Mouse (Mus musculus) midbrain, embryonic 13.5 days (tissue): ENCODE measurements at regions not wholly inside any gene's neighbourhood (a gene's known extent, or its start where the extent isn't known, plus 50 kb on each side); places are given as distances from the start of the nearest gene placed in this dataset.
A peak's percentile ranks its signal among the peaks of the same experiment; 100 is the strongest.

ENCODE experiments used
- ATAC-seq: fragments of 200-750 bp; cut with Nextera tagmentation; 2 replicates; pipeline ENCODE4 v1.8.0; 2017; ENCODE audit warnings: mild to moderate bottlenecking, moderate TSS enrichment, moderate library complexity
- H3K27ac ChIP-seq: fragments of 300-500 bp; sonication (generic); 2 replicates; pipeline ENCODE4 v1.5.1; 2015; ENCODE audit warnings: inconsistent platforms, mild to moderate bottlenecking, moderate library complexity
- H3K27me3 ChIP-seq: fragments of 300-500 bp; sonication (generic); 2 replicates; pipeline ENCODE4 v1.6.1; 2015; ENCODE audit warnings: mild to moderate bottlenecking, inconsistent platforms
- H3K36me3 ChIP-seq: fragments of 300-500 bp; sonication (generic); 2 replicates; pipeline ENCODE4 v1.6.1; 2015; ENCODE audit warnings: mild to moderate bottlenecking, inconsistent platforms
- H3K4me1 ChIP-seq: fragments of 300-500 bp; sonication (generic); replicated peaks from 2 replicates; pipeline ENCODE4 v1.6.1; 2015; ENCODE audit warnings: inconsistent platforms
- H3K4me2 ChIP-seq: fragments of 300-500 bp; sonication (generic); replicated peaks from 2 replicates; pipeline ENCODE4 v1.6.1; 2015; ENCODE audit warnings: moderate library complexity, mild to moderate bottlenecking, inconsistent platforms
- H3K4me3 ChIP-seq: fragments of 300-500 bp; sonication (generic); replicated peaks from 2 replicates; pipeline ENCODE4 v1.5.1; 2015; ENCODE audit warnings: mild to moderate bottlenecking, inconsistent platforms
- H3K9ac ChIP-seq: fragments of 300-500 bp; sonication (generic); replicated peaks from 2 replicates; pipeline ENCODE4 v1.6.1; 2015; ENCODE audit warnings: mild to moderate bottlenecking, inconsistent platforms
- H3K9me3 ChIP-seq: fragments of 300-500 bp; sonication (generic); 2 replicates; pipeline ENCODE4 v1.6.1; 2016; ENCODE audit warnings: mild to moderate bottlenecking, inconsistent platforms
- WGBS: fragments of 180-500 bp; shearing (Covaris S2); methylation state at CpG from one replicate; pipeline ENCODE4 v1.1.7; 2015; 5-methylcytosine and 5-hydroxymethylcytosine counted together

DNA sequence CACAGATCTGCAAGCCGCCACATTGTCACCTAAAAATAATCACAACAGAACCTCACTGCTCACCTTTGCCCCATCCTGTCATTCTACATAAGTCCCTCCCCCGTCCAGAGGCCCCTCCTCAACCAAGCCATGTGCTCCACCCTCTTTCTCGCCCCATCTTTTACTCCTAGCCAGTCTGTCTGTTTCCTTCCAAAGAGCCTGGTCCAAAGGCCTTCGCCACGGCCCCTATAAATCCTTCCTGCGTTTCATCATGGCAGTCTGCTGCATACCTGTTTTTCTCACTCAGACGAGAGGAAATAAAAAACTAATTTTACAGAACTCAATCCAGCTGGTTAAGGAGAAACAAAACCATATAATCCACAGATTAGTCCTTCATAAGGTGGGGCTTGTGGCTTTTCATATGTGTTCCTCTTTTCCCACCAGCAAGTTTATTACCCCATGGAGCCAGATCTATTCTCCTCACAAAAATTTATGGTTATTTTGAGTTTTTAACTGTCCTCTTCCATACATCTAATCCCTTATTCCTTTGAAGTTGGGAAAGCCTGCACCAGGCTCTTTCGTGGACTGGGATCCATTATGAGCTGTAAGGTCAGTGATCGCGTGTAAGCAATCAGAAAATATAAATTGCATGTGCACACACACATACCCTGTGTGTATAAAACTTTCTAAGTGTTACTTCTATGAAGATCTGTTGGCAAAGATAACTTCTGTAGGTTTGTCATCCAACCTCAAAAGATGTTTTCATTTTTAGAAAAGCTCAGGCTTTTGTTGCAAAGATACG lies 236.9 kb upstream of the Rsrc1 start:
- Histone ChIP-seq H3K36me3 (no peaks in the 10 kb centered on the region), H3K9me3 (no peaks in the 10 kb centered on the region), H3K4me3 (no peak overlapping the region), H3K9ac (no peak overlapping the region), H3K27me3 (peaks cover 19% of the 10 kb centered on the region; the same call in 1 of the 2 replicates), H3K27ac (no peak overlapping the region), H3K4me2 (no peak overlapping the region), H3K4me1 (peaks cover 22% of the 10 kb centered on the region)
- 81% methylated on average over 11 of the region's 11 CpGs for WGBS
- no peak for ATAC-seq

DNA sequence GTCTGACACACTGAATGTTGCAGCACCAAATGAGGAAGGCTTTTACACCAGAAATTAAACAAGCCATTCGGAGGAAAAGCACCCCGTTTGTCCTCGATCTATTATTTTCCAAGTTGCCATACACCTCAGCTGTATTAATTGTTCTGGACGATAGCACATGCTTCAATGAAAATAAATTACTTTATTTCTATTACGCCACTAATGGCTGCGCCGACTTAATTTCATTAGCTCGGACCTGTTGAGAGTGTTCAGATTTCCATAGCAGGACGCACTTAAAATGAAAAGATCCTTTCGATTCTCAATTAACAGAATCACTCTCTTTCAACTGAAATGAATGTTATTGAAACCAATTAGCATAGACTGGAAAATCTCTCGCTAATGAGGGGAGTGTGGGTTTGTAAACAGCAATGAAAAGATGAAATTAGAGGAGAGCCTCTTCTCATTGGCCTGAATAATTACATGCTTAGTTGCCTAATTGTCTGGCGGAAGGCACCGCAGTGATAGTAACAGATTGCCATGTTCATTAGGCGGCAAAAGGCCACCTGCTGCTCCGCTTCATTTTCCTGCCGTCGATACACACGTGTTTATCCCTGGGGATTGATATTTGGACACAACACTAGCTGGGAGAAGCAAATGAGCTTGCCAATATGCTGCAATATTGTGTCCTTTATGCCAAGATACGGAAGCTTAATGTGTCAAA lies 234.7 kb upstream of the Rsrc1 start:
- peak; percentile 83 for ATAC-seq
- Histone ChIP-seq H3K9ac (no peak overlapping the region), H3K4me1 (peaks cover 11% of the 10 kb centered on the region), H3K4me2 (peak overlapping the region; percentile 45), H3K36me3 (no peaks in the 10 kb centered on the region), H3K9me3 (no peaks in the 10 kb centered on the region), H3K27ac (no peak overlapping the region), H3K4me3 (0 out of 2 replicates have a peak overlapping the region, but pooled peaks have one; percentile 2), H3K27me3 (peaks cover 17% of the 10 kb centered on the region; the same call in 1 of the 2 replicates)
- 46% methylated on average over 19 of the region's 19 CpGs for WGBS

DNA sequence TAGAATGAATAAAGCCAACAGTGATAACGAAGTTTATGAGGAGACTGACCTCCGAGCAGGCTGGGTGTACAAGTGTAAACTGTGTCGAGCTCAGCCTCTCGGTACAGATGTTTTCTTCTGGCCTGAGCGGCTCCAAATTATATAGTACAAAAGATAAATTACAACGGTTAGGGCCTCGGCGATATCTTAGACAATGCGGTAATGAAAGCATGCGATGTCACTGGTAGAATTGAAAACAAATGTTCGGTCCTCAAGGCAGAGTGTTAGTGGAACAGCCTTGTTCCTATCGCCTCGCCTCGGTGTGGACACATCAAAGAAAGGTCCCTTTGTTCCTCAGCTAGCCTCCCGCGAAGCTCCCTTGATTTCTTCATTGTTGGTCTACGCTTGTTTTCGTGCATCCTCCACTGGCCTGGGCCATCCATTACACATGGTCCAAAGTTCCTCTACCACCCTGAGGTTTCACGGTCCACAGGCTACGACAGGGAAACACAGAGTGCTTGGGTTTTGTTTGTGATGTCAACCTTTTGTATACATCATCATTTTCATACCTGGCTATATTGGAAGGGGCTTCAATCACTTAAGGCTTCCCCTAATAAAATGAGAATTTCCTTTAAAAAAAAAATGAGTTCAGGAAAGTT lies 234.0 kb upstream of the Rsrc1 start:
- Histone ChIP-seq H3K4me3 (0 out of 2 replicates have a peak overlapping the region, but pooled peaks have one; percentile 2), H3K27me3 (peaks cover 14% of the 10 kb centered on the region; the same call in 1 of the 2 replicates)

DNA sequence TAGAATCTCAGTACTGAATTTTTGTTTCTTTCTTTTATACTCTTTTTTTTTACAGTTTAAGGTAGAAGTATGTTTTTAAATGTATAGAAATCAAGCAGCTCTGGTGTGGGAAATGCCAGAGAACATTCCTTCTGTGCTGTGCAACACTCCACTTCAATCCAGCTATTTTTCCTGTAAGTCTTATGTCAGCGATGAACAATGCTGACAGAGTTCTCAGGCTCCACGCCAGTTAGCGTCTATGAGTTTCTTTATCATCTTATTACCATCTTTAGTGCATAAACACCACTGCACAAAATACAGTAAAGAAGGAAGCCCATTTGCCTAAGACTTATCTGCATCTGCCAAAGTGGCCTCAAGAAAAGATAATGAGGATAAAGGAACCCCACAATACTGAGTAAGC lies 223.0 kb upstream of the Rsrc1 start:
- WGBS = 76% methylated on average over 3 of the region's 3 CpGs
- Histone ChIP-seq H3K4me2 (no peak overlapping the region), H3K4me3 (no peak overlapping the region), H3K36me3 (no peaks in the 10 kb centered on the region), H3K9me3 (no peaks in the 10 kb centered on the region), H3K27me3 (no peaks in the 10 kb centered on the region), H3K9ac (no peak overlapping the region), H3K27ac (no peak overlapping the region), H3K4me1 (no peaks in the 10 kb centered on the region)
- ATAC-seq = no peak

More for the DNA sequence above, 234.0 kb upstream of the Rsrc1 start:
- no peaks in the 10 kb centered on the region for H3K36me3 ChIP-seq
- H3K4me2 ChIP-seq = peak overlapping the region; percentile 45
- H3K4me1 ChIP-seq = peaks cover 11% of the 10 kb centered on the region
- no peaks in the 10 kb centered on the region for H3K9me3 ChIP-seq
- WGBS = 49% methylated on average over 20 of the region's 20 CpGs
- peak; percentile 76 for ATAC-seq
- H3K27ac ChIP-seq = no peak overlapping the region; the same call in 1 of the 2 replicates
- no peak overlapping the region for H3K9ac ChIP-seq

DNA sequence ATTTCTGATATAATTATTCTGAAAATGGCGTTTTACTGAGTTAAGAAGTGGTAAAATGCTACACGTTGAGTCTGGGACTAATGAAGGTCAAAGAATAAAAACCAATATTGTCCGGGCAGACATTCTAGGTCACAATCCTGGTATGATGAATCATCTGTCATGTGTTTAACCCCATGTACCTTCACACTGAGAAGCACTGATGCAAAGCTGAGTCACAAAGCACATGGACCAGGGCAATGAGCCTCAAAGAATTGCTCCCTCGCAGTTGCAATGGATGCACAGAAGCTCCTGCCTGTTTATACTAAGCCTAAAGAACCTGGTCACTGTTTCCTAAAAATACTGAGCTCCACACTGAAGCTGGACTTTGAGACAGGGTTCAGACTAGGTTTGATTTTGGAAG lies 221.3 kb upstream of the Rsrc1 start:
- ATAC-seq = no peak
- Histone ChIP-seq H3K36me3 (no peaks in the 10 kb centered on the region), H3K4me2 (no peak overlapping the region), H3K9ac (no peak overlapping the region), H3K27ac (no peak overlapping the region), H3K27me3 (no peaks in the 10 kb centered on the region), H3K9me3 (no peaks in the 10 kb centered on the region), H3K4me1 (no peaks in the 10 kb centered on the region), H3K4me3 (no peak overlapping the region)
- 95% methylated on average over 4 of the region's 4 CpGs for WGBS

DNA sequence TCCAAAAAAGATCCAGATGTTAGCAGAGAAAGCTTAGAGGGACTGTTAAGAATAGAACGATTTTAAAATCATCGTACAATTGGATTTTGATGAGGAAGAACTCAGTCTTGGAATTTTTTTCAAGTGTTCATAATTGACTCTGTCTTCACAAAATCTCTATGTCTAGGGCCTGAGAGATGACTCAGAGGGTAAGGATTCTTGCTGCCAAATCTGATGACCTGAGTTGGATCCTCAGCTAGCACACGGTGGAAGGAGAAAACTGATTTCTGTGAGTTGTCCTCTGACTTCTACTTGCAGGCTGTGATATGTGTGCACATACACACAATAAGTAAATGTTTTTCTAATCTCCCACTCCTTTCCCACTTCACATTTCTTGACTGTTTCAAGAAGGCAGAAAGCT lies 218.7 kb upstream of the Rsrc1 start:
- Histone ChIP-seq H3K9me3 (no peaks in the 10 kb centered on the region), H3K36me3 (no peaks in the 10 kb centered on the region), H3K27ac (no peak overlapping the region), H3K27me3 (no peaks in the 10 kb centered on the region), H3K4me2 (no peak overlapping the region), H3K4me3 (no peak overlapping the region), H3K4me1 (no peaks in the 10 kb centered on the region), H3K9ac (no peak overlapping the region)
- WGBS = 86% methylated on average over 3 of the region's 3 CpGs
- no peak for ATAC-seq

DNA sequence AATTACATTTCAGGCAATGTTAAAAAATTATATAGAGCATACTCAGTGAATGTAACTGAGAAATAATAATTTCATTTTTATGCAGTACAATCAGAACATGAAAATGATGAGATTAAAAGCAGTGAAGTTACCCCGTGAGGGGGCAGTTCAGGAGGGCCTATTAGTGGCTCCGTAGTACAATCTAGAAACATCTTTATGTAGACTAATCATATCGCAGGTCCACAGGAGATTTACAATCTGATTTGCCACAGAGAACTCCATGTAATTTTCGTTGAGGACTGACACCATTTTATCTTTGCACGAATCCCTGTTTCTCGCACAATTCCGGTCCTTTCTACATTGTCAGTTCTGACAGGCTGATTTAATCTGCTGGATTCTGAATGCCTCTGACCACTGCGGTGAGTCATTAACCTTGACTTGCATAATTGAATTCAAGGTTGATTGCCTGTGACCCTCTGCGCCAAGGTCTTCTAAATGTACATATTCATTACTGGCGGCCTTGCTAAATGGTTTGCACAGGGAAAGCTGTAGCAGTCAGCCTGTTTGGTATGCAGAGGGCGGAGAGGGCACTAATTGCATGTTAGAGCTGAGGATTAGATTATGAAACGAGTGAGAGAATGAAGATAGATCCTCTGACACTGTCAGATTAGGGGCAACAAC lies 183.7 kb upstream of the Rsrc1 start:
- no peak overlapping the region for H3K4me3 ChIP-seq
- H3K4me2 ChIP-seq = no peak overlapping the region; the same call in 1 of the 2 replicates
- no peaks in the 10 kb centered on the region for H3K36me3 ChIP-seq
- ATAC-seq = peak; percentile 83
- H3K9ac ChIP-seq = no peak overlapping the region
- peaks cover 12% of the 10 kb centered on the region for H3K4me1 ChIP-seq
- 33% methylated on average over 12 of the region's 12 CpGs for WGBS
- no peaks in the 10 kb centered on the region for H3K9me3 ChIP-seq
- no peaks in the 10 kb centered on the region for H3K27me3 ChIP-seq
- H3K27ac ChIP-seq = no peak overlapping the region; the same call in 1 of the 2 replicates

DNA sequence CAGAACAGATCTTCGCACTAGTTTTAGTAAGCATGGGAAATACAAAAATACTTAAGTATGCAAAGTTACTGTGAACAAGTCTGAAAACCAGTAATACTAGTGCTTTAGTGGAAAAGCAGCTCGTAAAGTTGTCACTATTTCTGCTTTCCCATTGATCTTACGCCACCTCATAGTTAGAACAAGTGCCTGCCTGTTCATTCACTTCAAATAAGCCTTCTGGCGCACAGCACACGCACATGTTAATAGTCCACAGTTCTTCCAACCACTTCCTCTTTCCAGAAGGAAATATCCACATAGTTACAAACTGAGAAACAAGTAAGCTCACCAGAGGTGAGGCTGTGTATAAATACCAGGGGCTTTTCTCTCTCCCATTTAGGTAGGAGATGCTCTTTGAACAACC lies 182.9 kb upstream of the Rsrc1 start:
- no peak overlapping the region for H3K9ac ChIP-seq
- no peak overlapping the region for H3K27ac ChIP-seq
- H3K36me3 ChIP-seq = no peaks in the 10 kb centered on the region
- no peaks in the 10 kb centered on the region for H3K9me3 ChIP-seq
- WGBS = 78% methylated on average over 5 of the region's 5 CpGs
- H3K4me2 ChIP-seq = no peak overlapping the region
- no peaks in the 10 kb centered on the region for H3K27me3 ChIP-seq
- H3K4me1 ChIP-seq = peaks cover 12% of the 10 kb centered on the region
- no peak for ATAC-seq
- no peak overlapping the region for H3K4me3 ChIP-seq

DNA sequence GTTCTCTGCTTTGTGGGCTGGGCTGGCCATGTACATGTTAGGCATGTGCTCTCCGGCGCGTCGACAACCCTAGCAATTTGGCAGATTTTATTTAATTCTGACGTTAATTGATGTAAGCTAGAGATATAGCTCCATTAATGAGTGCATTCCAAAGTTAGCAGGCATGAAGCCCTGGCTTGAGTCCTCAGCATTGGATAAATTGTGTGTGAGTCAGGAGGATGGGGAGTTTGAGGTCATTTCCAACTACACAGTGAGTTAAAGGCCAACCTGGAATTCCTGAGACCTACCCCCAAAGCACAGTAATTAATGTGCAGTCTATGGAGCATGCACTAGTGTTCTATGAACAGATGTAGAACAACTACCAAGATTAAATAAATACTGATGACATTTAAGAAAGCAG lies 178.7 kb upstream of the Rsrc1 start:
- Histone ChIP-seq H3K27me3 (no peaks in the 10 kb centered on the region), H3K4me1 (peaks cover 9% of the 10 kb centered on the region), H3K36me3 (no peaks in the 10 kb centered on the region), H3K4me2 (no peak overlapping the region), H3K4me3 (no peak overlapping the region), H3K9ac (no peak overlapping the region), H3K9me3 (no peaks in the 10 kb centered on the region), H3K27ac (no peak overlapping the region)
- no peak for ATAC-seq
- WGBS = 94% methylated on average over 5 of the region's 5 CpGs

DNA sequence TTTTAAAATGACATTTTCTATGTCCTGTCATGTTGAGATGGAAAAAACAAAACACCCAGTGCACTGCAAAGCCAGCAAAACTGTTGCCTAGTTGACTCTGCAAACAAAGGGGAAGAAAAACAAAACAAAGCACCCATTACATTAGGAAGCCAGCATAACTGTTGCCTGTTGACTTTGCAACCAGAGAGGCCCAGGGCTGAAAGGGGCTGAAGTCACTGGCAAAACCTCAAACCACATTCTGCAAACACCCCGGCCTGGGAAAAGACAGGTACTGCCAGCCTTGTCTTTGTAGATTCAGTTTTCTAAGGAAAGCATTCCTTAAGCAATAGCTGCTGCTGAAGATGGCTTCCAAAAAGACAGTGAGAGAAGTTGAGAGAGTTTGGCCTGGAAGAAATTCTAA lies 175.0 kb upstream of the Rsrc1 start:
- 71% methylated on average over 1 of the region's 1 CpGs for WGBS
- no peak overlapping the region for H3K9ac ChIP-seq
- H3K36me3 ChIP-seq = no peaks in the 10 kb centered on the region
- no peak overlapping the region for H3K27ac ChIP-seq
- no peak overlapping the region for H3K4me2 ChIP-seq
- H3K4me3 ChIP-seq = no peak overlapping the region
- no peaks in the 10 kb centered on the region for H3K4me1 ChIP-seq
- ATAC-seq = no peak
- H3K27me3 ChIP-seq = no peaks in the 10 kb centered on the region
- no peaks in the 10 kb centered on the region for H3K9me3 ChIP-seq

DNA sequence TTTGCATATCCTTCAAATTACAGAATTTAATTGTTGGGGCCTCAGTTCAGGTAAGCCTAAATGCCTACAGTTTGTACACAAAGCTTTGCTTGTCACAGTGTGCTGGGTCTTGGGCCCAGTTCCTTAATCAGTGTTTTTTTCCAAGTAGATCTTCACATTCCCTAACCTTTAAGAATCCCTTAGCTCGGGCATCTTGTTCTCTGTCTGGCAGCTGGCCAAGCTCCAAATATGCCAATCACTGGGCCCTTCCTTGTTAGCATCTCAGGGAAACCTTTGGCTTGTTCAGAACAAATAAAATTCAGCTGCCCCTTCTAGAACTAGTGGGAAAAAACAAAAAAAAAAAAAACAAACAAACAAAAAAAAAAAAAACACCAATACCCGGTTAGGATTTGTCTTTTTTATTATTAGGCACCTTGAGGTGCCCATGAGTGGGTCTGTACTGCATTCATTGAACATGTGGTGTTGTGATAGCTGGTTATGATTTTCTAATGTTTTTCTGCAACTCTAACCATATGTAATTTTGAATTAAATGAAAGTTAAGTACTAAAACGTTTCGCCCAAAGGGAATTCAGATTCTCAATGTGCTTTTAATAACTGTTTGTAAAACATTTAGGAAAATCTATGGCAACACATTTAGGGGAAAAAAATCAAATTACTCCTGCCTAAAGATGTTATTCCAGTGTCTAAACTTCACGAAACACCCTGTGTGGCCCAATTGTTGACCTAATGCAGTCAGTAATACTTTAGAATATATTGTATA lies 168.3 kb upstream of the Rsrc1 start:
- no peak for ATAC-seq
- no peak overlapping the region for H3K4me2 ChIP-seq

More for the DNA sequence above, 168.3 kb upstream of the Rsrc1 start:
- H3K9ac ChIP-seq = no peak overlapping the region
- WGBS = 69% methylated on average over 5 of the region's 5 CpGs
- peaks cover 3% of the 10 kb centered on the region; the same call in 1 of the 2 replicates for H3K4me1 ChIP-seq
- H3K27me3 ChIP-seq = no peaks in the 10 kb centered on the region
- H3K4me3 ChIP-seq = no peak overlapping the region
- no peak overlapping the region for H3K27ac ChIP-seq
- no peaks in the 10 kb centered on the region for H3K36me3 ChIP-seq
- H3K9me3 ChIP-seq = no peaks in the 10 kb centered on the region
